Mouse (Mus musculus): ENCODE measurements around the gene Senp7. TPM values are rescaled to one million over a fixed set of nuclear protein-coding genes. Genes with fewer than 3 reads are reported as not detected.
"Not testable (repeated sequence)": the region's sequence is repeated elsewhere in the genome, so short reads cannot be mapped to it uniquely, and the experiment has no call there.

The Senp7 gene
- total RNA-seq (2017): 26.1 and 29.4 TPM in 2 replicates

- not testable (repeated sequence) for ATAC-seq (replicated peaks; ENCODE audit: low read depth, poor library complexity, severe bottlenecking)
Observed at GRCm38 (mm10) chr16:56048038-56048437, at the start of gene Senp7. Gene Senp7, plus strand, starts transcription at chr16:56048338.

GRCm38 (mm10) chr16:56006798-56007197 lies 41.3 kb upstream of the Senp7 start:
- ATAC-seq (replicated peaks; ENCODE audit: low read depth, poor library complexity, severe bottlenecking): no peak

GRCm38 (mm10) chr16:56008862-56009261 lies 39.3 kb upstream of the Senp7 start:
- no peak for ATAC-seq (replicated peaks; ENCODE audit: low read depth, poor library complexity, severe bottlenecking)

DNA sequence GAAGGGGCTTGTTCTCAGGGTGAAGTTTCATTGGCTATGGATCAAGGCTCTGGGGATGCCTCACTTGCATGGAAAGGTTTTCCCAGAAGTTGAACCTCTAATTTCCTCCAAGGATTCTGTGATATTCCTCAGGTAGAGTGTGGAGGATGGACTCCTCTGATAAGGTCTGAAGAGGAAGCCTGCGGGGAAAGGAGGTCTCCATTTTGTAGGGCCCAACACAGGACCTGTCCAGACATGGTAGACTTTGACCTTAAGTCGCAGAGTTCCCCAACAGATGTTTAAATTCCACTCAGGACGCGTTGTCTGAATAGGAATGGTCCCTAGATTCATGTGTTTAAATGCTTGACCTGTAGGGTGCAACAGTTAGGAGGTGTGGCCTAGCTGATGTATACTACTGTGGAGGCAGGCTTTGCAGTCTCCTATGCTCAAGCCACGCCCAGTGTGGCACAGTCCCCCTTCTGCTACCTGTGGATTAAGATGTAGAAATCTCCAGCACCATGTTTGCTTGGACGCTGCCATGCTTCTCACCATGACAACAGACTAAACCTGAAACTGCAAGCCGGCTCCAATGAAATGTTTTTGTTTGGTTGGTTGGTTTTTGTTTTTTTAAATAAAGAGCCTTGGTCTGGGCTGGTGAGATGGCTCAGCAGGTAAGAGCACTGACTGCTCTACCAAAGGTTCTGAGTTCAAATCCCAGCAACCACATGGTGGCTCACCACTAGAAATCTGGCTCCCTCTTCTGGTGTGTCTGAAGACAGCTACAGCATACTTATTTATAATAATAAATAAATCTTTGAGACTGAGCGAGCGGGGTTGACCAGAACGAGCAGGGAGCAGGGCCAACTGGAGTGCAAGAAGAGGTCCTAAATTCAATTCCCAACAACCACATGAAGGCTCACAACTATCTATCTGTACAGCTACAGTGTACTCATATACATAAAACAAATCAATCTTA lies 35.1 kb upstream of the Senp7 start:
- ATAC-seq (replicated peaks; ENCODE audit: low read depth, poor library complexity, severe bottlenecking): no peak

DNA sequence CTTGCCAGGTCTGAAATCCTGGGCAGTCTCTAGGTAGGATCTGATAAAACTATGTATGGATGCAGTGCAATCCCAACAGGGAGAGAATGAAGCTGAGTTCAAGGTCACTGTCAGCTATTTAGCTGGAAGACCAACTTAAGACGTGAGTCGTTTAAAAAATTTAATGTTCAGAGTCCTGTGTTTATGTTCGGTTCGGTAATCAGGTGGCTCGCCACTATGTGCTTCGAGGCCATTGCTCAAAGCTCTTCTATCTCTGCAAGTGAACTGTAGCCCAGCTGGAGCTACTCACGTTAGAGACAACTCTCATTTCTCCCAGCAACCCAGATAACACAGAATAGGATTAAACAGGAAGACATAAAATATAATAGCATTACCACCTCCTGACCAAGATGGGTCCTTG lies 34.1 kb upstream of the Senp7 start:
- ATAC-seq (replicated peaks; ENCODE audit: low read depth, poor library complexity, severe bottlenecking): no peak

DNA sequence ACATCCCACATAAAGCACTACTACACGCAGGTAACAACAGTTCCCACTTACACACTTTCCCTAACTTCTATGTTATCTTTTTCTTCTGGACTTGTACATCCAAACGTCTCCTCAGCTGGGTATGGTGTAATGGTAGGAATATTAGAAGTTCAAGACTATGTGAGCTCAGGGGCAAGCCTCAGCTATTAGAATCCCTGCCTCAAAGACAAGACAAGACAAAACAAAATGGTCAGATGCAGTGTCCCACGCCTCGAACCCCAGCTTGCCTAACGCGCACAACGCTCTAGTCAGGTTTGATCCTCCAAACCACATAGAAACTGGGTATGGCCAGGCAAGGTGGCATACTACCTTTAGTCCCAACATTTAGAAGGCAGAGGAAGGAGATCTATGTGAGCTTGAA lies 28.5 kb upstream of the Senp7 start:
- ATAC-seq (replicated peaks; ENCODE audit: low read depth, poor library complexity, severe bottlenecking): no peak

DNA sequence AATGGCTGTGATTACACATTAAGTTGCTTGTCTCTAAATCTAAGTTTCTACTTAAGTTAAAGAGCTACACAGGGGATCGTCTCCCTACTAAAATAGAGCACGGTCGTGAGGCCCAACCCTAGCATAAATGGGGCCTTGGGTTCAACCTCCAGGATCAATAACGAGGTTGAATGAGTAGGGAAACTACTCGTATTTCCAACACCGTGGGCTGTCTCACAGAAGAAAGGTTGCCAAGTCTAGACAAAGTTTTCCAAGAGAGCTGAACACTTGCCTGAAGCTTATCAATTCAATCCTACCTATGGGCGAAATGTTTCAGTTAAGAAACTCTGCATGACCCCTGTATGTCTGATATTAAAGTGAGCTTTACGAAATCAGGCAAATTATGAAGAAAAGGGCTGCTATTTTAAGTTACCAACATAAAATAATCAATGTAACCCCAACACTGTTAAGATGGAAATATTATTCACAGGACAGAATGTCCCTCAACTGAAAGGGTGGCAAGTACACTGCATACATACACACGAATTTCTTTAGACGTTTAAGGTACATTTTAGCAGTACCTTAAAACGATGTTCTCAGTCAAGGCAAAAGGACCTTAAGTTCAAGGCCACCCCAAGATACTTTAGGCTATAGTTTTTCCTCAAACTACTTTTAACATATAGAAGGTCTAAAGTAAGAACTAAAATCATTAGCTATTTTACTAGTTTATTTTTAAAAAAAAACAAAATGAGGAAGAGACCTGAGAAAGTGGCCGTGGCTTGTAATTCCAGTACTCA lies 20.1 kb upstream of the Senp7 start:
- ATAC-seq (replicated peaks; ENCODE audit: low read depth, poor library complexity, severe bottlenecking): no peak

DNA sequence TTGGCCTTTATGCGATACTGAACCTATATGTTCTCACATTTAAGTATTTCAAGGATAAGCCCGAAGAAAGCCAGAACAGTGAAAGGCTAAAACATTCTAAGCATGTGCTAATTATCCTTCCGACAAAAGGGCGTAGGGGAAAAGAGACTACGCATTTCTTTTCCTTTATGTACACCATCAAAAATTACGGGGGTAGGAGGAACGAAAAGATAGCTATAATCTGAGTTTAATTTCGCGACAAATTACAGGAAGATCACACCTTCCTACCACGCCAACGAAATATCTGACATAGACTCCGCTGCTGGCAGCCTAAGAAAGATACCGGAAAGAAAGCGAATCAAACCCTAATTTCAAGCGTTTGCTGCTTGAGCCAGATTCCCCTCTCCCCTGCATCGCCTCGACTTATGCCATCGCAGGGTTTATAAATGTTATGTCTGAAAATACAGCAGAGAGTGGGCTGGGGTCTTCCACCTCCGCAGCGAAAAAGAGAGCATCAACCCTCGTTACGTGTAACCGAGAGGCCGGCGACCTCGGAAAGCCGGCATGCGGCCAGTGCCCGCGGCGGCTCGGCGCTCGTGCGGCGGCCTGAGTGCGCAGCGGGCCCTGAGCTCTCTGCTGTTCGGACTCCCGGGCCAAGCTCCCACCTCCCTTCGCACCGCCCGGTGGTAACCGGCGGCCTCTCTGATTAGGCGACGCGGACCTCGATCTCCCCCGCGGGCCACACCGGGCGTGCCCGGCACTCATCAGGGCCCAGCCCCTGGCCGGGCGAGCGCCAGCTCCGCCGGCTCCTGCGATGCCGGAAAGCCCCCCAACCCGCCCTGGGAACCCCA lies 19.2 kb upstream of the Senp7 start:
- ATAC-seq (replicated peaks; ENCODE audit: low read depth, poor library complexity, severe bottlenecking): peak; percentile 37

GRCm38 (mm10) chr16:56029661-56030082 lies 18.5 kb upstream of the Senp7 start, which contains the start of gene Pcnp:
Gene Pcnp, minus strand, starts transcription at chr16:56029739.
- peak; percentile 97 for ATAC-seq (replicated peaks; ENCODE audit: low read depth, poor library complexity, severe bottlenecking)

GRCm38 (mm10) chr16:56034566-56034965 lies 13.6 kb upstream of the Senp7 start:
- ATAC-seq (replicated peaks; ENCODE audit: low read depth, poor library complexity, severe bottlenecking): no peak

DNA sequence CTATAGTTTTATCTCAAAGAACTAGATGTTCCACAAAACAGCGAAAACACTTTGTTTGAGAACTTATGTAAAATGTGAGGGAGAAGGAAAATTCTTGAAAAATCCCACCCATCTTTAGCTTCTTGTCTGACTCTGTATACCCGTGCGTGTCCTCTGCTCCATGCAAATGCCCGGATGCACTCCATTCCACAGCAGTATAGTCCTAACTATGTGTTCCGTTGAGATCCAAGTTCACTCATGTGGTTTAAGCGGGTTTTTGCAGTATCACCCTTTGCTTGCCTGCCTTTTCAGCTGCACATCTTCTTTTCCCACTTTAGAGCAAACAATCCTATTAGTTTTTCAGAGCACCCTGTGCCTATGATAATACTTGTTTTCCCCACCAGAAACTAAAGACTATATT lies 11.6 kb upstream of the Senp7 start:
- ATAC-seq (replicated peaks; ENCODE audit: low read depth, poor library complexity, severe bottlenecking): no peak

DNA sequence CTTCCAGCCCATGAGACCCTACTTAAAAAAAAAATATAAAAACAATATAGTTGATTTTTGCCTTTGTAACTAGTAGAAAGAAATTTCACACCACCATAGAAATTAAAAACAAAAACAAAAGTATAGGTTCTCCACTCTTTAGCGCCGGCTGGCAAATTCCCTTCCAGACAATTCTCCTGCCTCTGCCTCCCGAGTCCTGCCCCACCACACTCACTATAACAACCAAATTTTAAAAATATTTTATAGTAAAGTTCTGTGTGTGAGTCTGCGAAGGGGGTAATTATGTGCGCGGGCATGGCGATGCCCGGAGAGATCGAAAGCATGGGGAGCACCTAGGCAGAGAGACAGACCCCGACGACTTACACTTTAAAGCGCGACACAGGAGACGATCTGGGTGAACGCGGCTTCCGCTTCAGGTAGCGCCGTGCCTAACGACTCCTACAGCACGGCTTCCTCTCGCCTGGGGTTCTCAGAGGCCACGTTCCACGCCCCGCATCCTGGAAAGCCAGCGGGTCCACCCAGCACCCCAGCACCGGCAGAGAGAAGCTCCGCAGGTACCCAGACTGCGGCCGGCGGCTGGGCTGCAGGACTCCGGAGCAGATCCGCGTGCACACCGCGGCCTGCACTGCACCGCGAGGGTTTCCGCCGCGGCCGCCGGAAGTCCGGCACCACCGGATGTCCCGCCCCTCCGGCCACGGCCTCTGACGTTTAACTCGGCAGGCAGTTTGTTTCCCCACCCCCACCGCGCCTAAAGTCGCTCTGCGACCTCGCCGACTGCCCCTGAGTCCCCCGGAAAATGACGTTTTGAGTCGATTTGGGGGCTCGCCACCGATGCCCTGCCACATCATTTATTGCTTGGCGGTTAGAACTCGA lies 10.8 kb upstream of the Senp7 start, which contains the start of gene Trmt10c:
Gene Trmt10c, minus strand, starts transcription at position 682 of the 873 bp plus-strand sequence.
- peak; percentile 98 for ATAC-seq (replicated peaks; ENCODE audit: low read depth, poor library complexity, severe bottlenecking)

DNA sequence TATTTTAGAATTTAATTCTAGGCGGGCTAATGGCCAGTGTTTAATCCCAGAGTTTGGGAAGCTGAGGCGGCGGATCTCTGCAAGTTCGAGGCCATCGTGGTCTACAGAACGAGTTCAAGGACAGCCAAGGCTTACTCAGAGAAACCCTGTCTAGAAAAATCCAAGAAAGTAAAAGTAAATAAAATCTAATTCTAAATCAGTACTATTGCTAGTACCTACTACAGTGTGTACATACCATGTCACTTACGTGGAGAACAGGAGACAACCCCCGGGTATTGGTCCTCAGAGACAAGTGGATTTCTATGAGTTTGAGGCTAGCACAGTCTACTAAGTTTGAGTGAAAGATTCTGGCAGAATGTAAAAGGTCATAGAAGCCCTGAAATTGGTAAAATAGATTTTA lies 10.0 kb upstream of the Senp7 start:
- ATAC-seq (replicated peaks; ENCODE audit: low read depth, poor library complexity, severe bottlenecking): 0 out of 2 replicates have a peak, but pooled peaks have one; percentile 4

DNA sequence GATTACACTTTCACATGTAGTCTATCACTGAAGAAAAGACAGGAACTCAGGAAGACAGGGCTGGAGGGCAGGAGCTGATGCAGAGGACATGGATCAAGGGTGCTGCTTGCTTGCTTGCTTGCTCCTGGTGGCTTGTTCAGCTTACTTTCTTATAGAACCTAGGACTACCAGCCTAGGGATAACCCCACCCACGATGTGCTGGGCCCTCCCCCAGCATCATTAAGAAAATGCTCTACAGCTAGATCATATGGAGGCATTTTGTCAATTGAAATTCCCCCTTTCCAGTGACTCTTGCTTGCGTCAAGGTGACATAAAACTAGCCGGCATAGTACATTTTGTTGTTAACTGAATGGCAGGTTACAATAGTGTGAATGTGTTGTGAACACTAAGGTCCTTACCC lies 7.8 kb downstream of the Senp7 start:
- ATAC-seq (replicated peaks; ENCODE audit: low read depth, poor library complexity, severe bottlenecking): no peak

DNA sequence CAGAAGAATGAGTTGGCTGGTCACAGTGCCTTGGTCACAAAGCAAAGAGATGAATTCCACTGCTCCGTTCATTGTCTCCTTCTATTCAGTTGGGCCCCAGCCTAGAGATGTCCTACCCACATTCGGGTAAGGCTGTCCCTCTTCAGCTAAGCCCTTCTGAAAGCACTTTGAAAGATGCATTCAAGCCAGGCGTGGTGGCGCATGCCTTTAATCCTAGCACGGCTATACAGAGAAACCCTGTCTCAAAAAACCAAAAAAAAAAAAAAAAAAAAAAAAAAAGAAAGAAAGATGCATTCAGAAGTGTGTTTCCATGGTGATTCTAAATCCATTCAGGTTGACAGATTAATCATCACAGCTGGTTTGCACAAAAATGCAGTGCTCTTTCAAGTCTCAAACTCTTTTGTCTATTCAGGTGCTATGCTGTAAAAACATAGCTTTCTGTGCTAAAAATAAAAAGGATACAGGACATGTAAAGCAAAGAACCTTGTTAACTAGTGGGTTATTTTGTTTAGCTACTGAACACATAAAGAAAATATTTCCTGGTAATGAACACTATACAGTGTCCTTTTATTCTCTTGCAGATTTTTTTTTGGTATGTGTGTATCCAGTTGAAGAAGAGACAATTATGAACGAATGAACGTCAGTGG lies 8.9 kb downstream of the Senp7 start:
- ATAC-seq (replicated peaks; ENCODE audit: low read depth, poor library complexity, severe bottlenecking): no peak

- ATAC-seq (replicated peaks; ENCODE audit: low read depth, poor library complexity, severe bottlenecking): no peak
Observed at GRCm38 (mm10) chr16:56058151-56058550, 10.0 kb downstream of the Senp7 start.

GRCm38 (mm10) chr16:56061995-56062594 lies 14.0 kb downstream of the Senp7 start:
- ATAC-seq (replicated peaks; ENCODE audit: low read depth, poor library complexity, severe bottlenecking): peak; percentile 64

GRCm38 (mm10) chr16:56062981-56063380 lies 14.8 kb downstream of the Senp7 start:
- ATAC-seq (replicated peaks; ENCODE audit: low read depth, poor library complexity, severe bottlenecking): no peak

All from common myeloid progenitor, adult 5-6 weeks (primary cell).